ENCODE assay signal across 11 mouse cellular contexts in the genomic region with DNA sequence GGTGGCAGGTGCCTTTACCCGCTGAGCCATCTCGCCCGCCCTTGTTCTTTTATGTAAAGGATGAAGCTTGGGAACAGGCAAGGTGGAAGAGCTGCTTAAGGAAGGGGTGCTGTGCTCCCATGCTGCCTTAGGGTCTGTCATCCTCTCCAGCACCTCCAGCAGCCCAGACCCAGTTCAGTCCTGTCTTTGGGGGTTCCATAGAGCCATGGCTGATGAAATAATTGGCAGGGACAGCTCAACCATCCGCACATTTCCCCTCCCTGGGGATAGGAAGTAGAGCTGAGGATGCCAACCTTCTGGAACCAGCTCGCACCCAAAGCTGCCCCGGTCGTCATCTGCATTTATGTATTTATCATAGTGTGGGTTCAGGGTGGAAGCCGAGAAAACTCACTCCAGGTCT.
"Had no signal": no experiment of that assay in that cellular context is flagged by ENCODE, and none has a peak within 500 bp of the region (broad histone marks: within the 10 kb centered on the region; RNA-seq: fewer than 3 reads in every experiment).

No protein-coding gene starts in this region.

- H3K4me1 ChIP-seq: limb, embryonic 13.5 days; midbrain, embryonic 12.5 days had no signal

- H3K9me3 ChIP-seq: midbrain, embryonic 12.5 days; neural tube, embryonic 13.5 days had no signal

- H3K36me3 ChIP-seq: neural tube, embryonic 13.5 days had no signal

- H3K9ac ChIP-seq: limb, embryonic 13.5 days; liver, embryonic 14.5 days; midbrain, embryonic 12.5 days; neural tube, embryonic 13.5 days had no signal

- H3K4me2 ChIP-seq: limb, embryonic 13.5 days; midbrain, embryonic 12.5 days; neural tube, embryonic 13.5 days had no signal

- H3K27me3 ChIP-seq: limb, embryonic 13.5 days; midbrain, embryonic 12.5 days; neural tube, embryonic 13.5 days had no signal

- H3K4me3 ChIP-seq: limb, embryonic 13.5 days; midbrain, embryonic 12.5 days; neural tube, embryonic 13.5 days had no signal

- ATAC-seq: midbrain, embryonic 16.5 days had no signal

- H3K27ac ChIP-seq: limb, embryonic 13.5 days; liver, embryonic 14.5 days; midbrain, embryonic 12.5 days; neural tube, embryonic 13.5 days had no signal

- DNase-seq: kidney, postnatal 10 days; kidney, postnatal 4 days; lung, adult 18-20 months; right cerebral cortex, adult 18-20 months; right cerebral cortex, postnatal 25 days; thymus, postnatal 36 days had no signal
